Mouse (Mus musculus): ENCODE measurements around the gene Myod1. TPM values are rescaled to one million over a fixed set of nuclear protein-coding genes. Genes with fewer than 3 reads are reported as not detected.

Gene Myod1
- polyA plus RNA-seq, 1 experiment from 2014 or later = 56.1 TPM

- H3K9ac ChIP-seq = no peak overlapping the region
- 85% methylated on average over 7 of the region's 7 CpGs for WGBS
- ATAC-seq (ENCODE audit: insufficient number of reproducible peaks, low FRiP score, low TSS enrichment, low read depth) = no peak
Measured at GRCm38 (mm10) chr7:46417467-46417866, 41.2 kb downstream of the Myod1 start.

GRCm38 (mm10) chr7:46418102-46418622, 41.9 kb downstream of the Myod1 start:
- H3K36me3 ChIP-seq = no peaks in the 10 kb centered on the region
- H3K4me3 ChIP-seq (replicated peaks) = no peak overlapping the region
- no peak overlapping the region for H3K27ac ChIP-seq (replicated peaks)
- no peaks in the 10 kb centered on the region for H3K27me3 ChIP-seq
- H3K4me1 ChIP-seq = no peaks in the 10 kb centered on the region
- no peak overlapping the region for H3K9ac ChIP-seq
- ATAC-seq (ENCODE audit: insufficient number of reproducible peaks, low FRiP score, low TSS enrichment, low read depth) = no peak
- H3K9me3 ChIP-seq (replicated peaks) = no peaks in the 10 kb centered on the region
- no peak overlapping the region for H3K4me2 ChIP-seq (replicated peaks)
- 76% methylated on average over 16 of the region's 16 CpGs for WGBS

More at GRCm38 (mm10) chr7:46417467-46417866, 41.2 kb downstream of the Myod1 start:
- H3K36me3 ChIP-seq = no peaks in the 10 kb centered on the region
- no peaks in the 10 kb centered on the region for H3K27me3 ChIP-seq
- no peak overlapping the region for H3K4me3 ChIP-seq (replicated peaks)
- H3K9me3 ChIP-seq (replicated peaks) = no peaks in the 10 kb centered on the region
- H3K27ac ChIP-seq (replicated peaks) = no peak overlapping the region
- no peaks in the 10 kb centered on the region for H3K4me1 ChIP-seq
- no peak overlapping the region for H3K4me2 ChIP-seq (replicated peaks)

- no peaks in the 10 kb centered on the region for H3K36me3 ChIP-seq
- H3K4me3 ChIP-seq (replicated peaks) = no peak overlapping the region
- H3K27ac ChIP-seq (replicated peaks) = no peak overlapping the region
- 40% methylated on average over 5 of the region's 5 CpGs for WGBS
- ATAC-seq (ENCODE audit: insufficient number of reproducible peaks, low FRiP score, low TSS enrichment, low read depth) = no peak
- H3K9ac ChIP-seq = no peak overlapping the region
- no peaks in the 10 kb centered on the region for H3K9me3 ChIP-seq (replicated peaks)
- no peaks in the 10 kb centered on the region for H3K4me1 ChIP-seq
- H3K4me2 ChIP-seq (replicated peaks) = no peak overlapping the region
- H3K27me3 ChIP-seq = no peaks in the 10 kb centered on the region
Measured at GRCm38 (mm10) chr7:46421535-46421934, 45.3 kb downstream of the Myod1 start.

GRCm38 (mm10) chr7:46422052-46422763, 45.9 kb downstream of the Myod1 start:
- no peaks in the 10 kb centered on the region for H3K36me3 ChIP-seq
- no peak overlapping the region for H3K27ac ChIP-seq (replicated peaks)
- H3K4me2 ChIP-seq (replicated peaks) = no peak overlapping the region
- no peaks in the 10 kb centered on the region for H3K9me3 ChIP-seq (replicated peaks)
- H3K4me1 ChIP-seq = no peaks in the 10 kb centered on the region
- WGBS = 68% methylated on average over 8 of the region's 8 CpGs
- H3K9ac ChIP-seq = no peak overlapping the region
- H3K27me3 ChIP-seq = no peaks in the 10 kb centered on the region
- no peak overlapping the region for H3K4me3 ChIP-seq (replicated peaks)
- no peak for ATAC-seq (ENCODE audit: insufficient number of reproducible peaks, low FRiP score, low TSS enrichment, low read depth)

GRCm38 (mm10) chr7:46422764-46423412, 46.6 kb downstream of the Myod1 start:
- WGBS = 63% methylated on average over 18 of the region's 18 CpGs
- Histone ChIP-seq H3K9ac (no peak overlapping the region), H3K4me2 (replicated peaks) (no peak overlapping the region), H3K9me3 (replicated peaks) (no peaks in the 10 kb centered on the region), H3K27ac (replicated peaks) (no peak overlapping the region), H3K27me3 (no peaks in the 10 kb centered on the region), H3K36me3 (no peaks in the 10 kb centered on the region), H3K4me1 (no peaks in the 10 kb centered on the region), H3K4me3 (replicated peaks) (no peak overlapping the region)
- ATAC-seq (ENCODE audit: insufficient number of reproducible peaks, low FRiP score, low TSS enrichment, low read depth) = no peak

- Histone ChIP-seq H3K36me3 (no peaks in the 10 kb centered on the region), H3K4me3 (replicated peaks) (no peak overlapping the region), H3K27me3 (no peaks in the 10 kb centered on the region), H3K9ac (no peak overlapping the region), H3K4me2 (replicated peaks) (no peak overlapping the region), H3K9me3 (replicated peaks) (no peaks in the 10 kb centered on the region), H3K4me1 (no peaks in the 10 kb centered on the region), H3K27ac (replicated peaks) (no peak overlapping the region)
- ATAC-seq (ENCODE audit: insufficient number of reproducible peaks, low FRiP score, low TSS enrichment, low read depth) = no peak
- WGBS = 68% methylated on average over 3 of the region's 3 CpGs
Measured at GRCm38 (mm10) chr7:46423951-46424350, 47.7 kb downstream of the Myod1 start.

- Histone ChIP-seq H3K9ac (no peak overlapping the region), H3K36me3 (no peaks in the 10 kb centered on the region), H3K4me1 (no peaks in the 10 kb centered on the region), H3K27me3 (no peaks in the 10 kb centered on the region), H3K4me3 (replicated peaks) (no peak overlapping the region), H3K4me2 (replicated peaks) (no peak overlapping the region), H3K27ac (replicated peaks) (no peak overlapping the region), H3K9me3 (replicated peaks) (no peaks in the 10 kb centered on the region)
- WGBS = 60% methylated on average over 4 of the region's 4 CpGs
- ATAC-seq (ENCODE audit: insufficient number of reproducible peaks, low FRiP score, low TSS enrichment, low read depth) = no peak
Measured at GRCm38 (mm10) chr7:46425012-46425411, 48.7 kb downstream of the Myod1 start.

Other genes with a start within 250 kb of the Myod1 start
- 1.7 and 1.9 TPM in 2 replicates for gene Abcc8, start 196.4 kb upstream of the Myod1 start, polyA plus RNA-seq (2015; fragmentation: Nextera tagmentation; extraction: Ambion mirVana)
- 0.09 and 0.15 TPM in 2 replicates for gene Ush1c, start 138.0 kb upstream of the Myod1 start, polyA plus RNA-seq (2015; fragmentation: Nextera tagmentation; extraction: Ambion mirVana)
- gene Otog, start 135.5 kb upstream of the Myod1 start, polyA plus RNA-seq (2015; fragmentation: Nextera tagmentation; extraction: Ambion mirVana) = 0.49 TPM in 2 replicates
- 0.31 and 0.32 TPM in 2 replicates for gene Kcnc1, start 20.0 kb downstream of the Myod1 start, polyA plus RNA-seq (2015; fragmentation: Nextera tagmentation; extraction: Ambion mirVana)